Mouse (Mus musculus): ENCODE results near the gene Psmc5. TPM values are rescaled to one million over a fixed set of nuclear protein-coding genes. Genes with fewer than 3 reads are reported as not detected.
"Not testable (repeated sequence)": the region's sequence is repeated elsewhere in the genome, so short reads cannot be mapped to it uniquely, and the experiment has no call there.

The Psmc5 gene
- total and polyA plus RNA-seq, 2 experiments: 37.7 to 65.2 TPM

DNA sequence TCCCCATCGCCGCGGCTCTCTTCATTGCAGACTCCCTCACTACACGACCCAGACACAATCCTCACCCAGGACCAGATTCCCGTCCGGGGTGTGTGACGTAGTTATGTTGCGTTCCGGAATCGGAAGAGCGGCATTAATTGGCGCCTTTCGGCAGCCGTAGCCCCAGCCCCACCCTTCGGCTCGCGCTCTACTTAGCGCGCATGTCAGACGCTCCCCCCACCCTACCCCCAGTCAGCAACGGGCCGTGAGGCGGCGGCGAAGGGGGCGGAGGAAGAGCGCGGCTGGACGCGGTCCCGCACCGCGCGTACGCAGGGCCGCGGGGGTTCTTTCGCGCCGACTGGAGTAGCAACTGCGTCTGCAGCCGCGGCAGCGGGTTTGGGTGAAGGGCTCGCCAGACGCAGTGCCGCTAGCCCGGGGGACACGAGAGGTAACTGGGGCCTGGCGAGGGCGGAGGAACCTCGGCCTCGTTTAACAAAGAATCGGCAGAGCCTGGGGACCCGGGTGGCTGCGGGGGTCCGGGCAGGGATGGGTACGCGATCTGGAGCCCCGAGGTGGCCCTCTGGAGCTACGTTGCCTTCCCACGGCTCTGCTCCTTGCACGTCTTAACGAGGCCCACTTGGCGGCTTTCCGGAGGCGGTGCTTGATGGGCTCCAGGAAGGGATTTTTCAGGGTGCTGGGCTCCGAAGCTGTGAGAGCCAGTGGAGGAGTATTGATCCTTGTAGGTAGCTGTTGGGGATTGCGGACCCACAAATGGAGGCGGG, 39.0 kb upstream of the Psmc5 start, which contains the start of gene Ddx42:
Gene Ddx42, plus strand, starts transcription at position 197 of the 761 bp plus-strand sequence.
- Histone ChIP-seq H3K79me2 (ENCODE audit: control insufficient read depth, insufficient read depth, low read length) (peaks cover 21% of the 10 kb centered on the region), H3K27ac (replicated peaks; ENCODE audit: insufficient read depth, low read depth, low read length) (peak within 1 kb of the TSS; percentile 89), H3K36me3 (ENCODE audit: control insufficient read depth, insufficient read depth, low read length) (peaks cover 1% of the 10 kb centered on the region), H3K27me3 (ENCODE audit: control insufficient read depth, insufficient read depth, low read length) (no peaks in the 10 kb centered on the region), H3K4me1 (ENCODE audit: control insufficient read depth, insufficient read depth, low read length) (peaks cover 17% of the 10 kb centered on the region), H3K4me3 (ENCODE audit: insufficient read depth, low read depth, low read length) (peak within 1 kb of the TSS; percentile 87), H3K9ac (ENCODE audit: low read depth, low read length) (peak within 1 kb of the TSS; percentile 93)
- TF ChIP-seq CTCF (IDR thresholded peaks at IDR 0.05; ENCODE audit: low read depth, low read length) (no peak), POLR2A (IDR thresholded peaks at IDR 0.05; ENCODE audit: extremely low read depth, insufficient read depth, low read length) (no peak)
- WGBS: under 1% methylated on average over 70 of the region's 70 CpGs
- DNase-seq (ENCODE audit: extremely low read depth, low read depth, low spot score): peak; percentile 92

DNA sequence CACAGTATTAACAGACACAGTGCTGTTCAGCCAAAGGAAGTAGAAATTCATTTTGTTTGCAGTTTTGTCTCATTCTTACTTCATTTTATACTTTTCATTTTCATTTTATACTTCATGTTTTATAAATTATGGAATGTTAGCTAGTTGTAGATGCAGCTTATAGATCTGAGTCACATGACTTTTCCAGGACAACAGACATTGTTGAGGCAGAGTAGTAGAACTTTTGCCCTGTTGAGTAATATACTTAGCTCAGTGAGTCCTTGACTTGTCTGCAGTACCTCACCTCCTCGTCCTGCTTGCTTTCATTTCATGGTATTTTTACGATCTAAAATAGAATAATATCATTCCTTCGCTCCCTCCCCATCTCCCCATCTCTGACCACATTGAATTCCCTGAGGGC, 35.4 kb upstream of the Psmc5 start:
- H3K27me3 ChIP-seq (ENCODE audit: control insufficient read depth, insufficient read depth, low read length): no peaks in the 10 kb centered on the region
- H3K9ac ChIP-seq (ENCODE audit: low read depth, low read length): no peak overlapping the region
- H3K4me1 ChIP-seq (ENCODE audit: control insufficient read depth, insufficient read depth, low read length): peaks cover 10% of the 10 kb centered on the region
- peaks cover 26% of the 10 kb centered on the region; the same call in 1 of the 2 replicates for H3K79me2 ChIP-seq (ENCODE audit: control insufficient read depth, insufficient read depth, low read length)
- no peak overlapping the region for H3K4me3 ChIP-seq (ENCODE audit: insufficient read depth, low read depth, low read length)
- peaks cover 14% of the 10 kb centered on the region for H3K36me3 ChIP-seq (ENCODE audit: control insufficient read depth, insufficient read depth, low read length)
- 48% methylated on average over 3 of the region's 3 CpGs for WGBS
- no peak for TF ChIP-seq POLR2A (IDR thresholded peaks at IDR 0.05; ENCODE audit: extremely low read depth, insufficient read depth, low read length)
- no peak for TF ChIP-seq CTCF (IDR thresholded peaks at IDR 0.05; ENCODE audit: low read depth, low read length)
- DNase-seq (ENCODE audit: extremely low read depth, low read depth, low spot score): peak; percentile 71
- H3K27ac ChIP-seq (replicated peaks; ENCODE audit: insufficient read depth, low read depth, low read length): no peak overlapping the region

DNA sequence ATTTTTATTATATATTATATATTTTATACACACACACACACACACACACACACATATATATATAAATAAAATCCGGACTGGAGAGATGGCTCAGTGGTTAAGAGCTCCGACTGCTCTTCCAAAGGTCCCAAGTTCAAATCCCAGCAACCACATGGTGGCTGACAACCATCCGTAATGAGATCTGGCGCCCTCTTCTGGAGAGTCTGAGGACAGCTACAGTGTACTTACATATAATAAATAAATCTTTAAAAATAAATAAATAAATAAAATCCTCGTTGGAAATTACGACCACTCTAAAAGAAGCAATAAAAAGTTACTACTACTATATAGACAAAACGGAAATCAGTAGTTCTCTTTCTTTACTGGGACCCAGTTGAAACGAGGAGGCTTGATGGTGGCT, 22.0 kb upstream of the Psmc5 start:
- 86% methylated on average over 8 of the region's 8 CpGs for WGBS
- not testable (repeated sequence) for H3K27ac ChIP-seq (replicated peaks; ENCODE audit: insufficient read depth, low read depth, low read length); DNase-seq (ENCODE audit: extremely low read depth, low read depth, low spot score); H3K4me1 ChIP-seq (ENCODE audit: control insufficient read depth, insufficient read depth, low read length); H3K79me2 ChIP-seq (ENCODE audit: control insufficient read depth, insufficient read depth, low read length); H3K4me3 ChIP-seq (ENCODE audit: insufficient read depth, low read depth, low read length); H3K27me3 ChIP-seq (ENCODE audit: control insufficient read depth, insufficient read depth, low read length); H3K9ac ChIP-seq (ENCODE audit: low read depth, low read length)
- H3K36me3 ChIP-seq (ENCODE audit: control insufficient read depth, insufficient read depth, low read length): peaks cover 57% of the 10 kb centered on the region

DNA sequence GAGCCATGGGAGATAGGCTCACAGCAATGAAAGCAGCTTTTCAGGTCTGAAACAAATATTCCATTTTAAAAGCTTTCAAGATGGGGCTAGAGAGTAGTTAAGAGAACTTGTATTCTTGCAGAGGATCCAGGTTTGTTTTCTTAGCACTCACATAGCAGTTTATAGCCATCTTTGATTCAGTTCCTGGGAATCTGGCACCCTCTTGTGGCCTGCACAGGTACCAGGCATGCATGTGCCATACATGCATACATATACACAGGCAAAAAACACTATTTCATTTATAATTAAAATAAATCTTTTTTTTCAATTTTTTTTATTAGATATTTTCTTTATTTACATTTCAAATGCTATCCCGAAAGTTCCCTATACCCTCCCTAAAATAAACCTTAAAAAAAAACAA, 9.1 kb upstream of the Psmc5 start:
- Histone ChIP-seq H3K4me3 (ENCODE audit: insufficient read depth, low read depth, low read length) (no peak overlapping the region), H3K27ac (replicated peaks; ENCODE audit: insufficient read depth, low read depth, low read length) (no peak overlapping the region), H3K36me3 (ENCODE audit: control insufficient read depth, insufficient read depth, low read length) (peaks cover 83% of the 10 kb centered on the region), H3K4me1 (ENCODE audit: control insufficient read depth, insufficient read depth, low read length) (peaks cover 9% of the 10 kb centered on the region), H3K27me3 (ENCODE audit: control insufficient read depth, insufficient read depth, low read length) (no peaks in the 10 kb centered on the region), H3K79me2 (ENCODE audit: control insufficient read depth, insufficient read depth, low read length) (no peaks in the 10 kb centered on the region), H3K9ac (ENCODE audit: low read depth, low read length) (no peak overlapping the region)
- peak; percentile 60; the same call in 1 of the 2 replicates for TF ChIP-seq CTCF (IDR thresholded peaks at IDR 0.05; ENCODE audit: low read depth, low read length)
- TF ChIP-seq POLR2A (IDR thresholded peaks at IDR 0.05; ENCODE audit: extremely low read depth, insufficient read depth, low read length): no peak
- WGBS: 96% methylated on average over 1 of the region's 1 CpGs
- no peak for DNase-seq (ENCODE audit: extremely low read depth, low read depth, low spot score)

DNA sequence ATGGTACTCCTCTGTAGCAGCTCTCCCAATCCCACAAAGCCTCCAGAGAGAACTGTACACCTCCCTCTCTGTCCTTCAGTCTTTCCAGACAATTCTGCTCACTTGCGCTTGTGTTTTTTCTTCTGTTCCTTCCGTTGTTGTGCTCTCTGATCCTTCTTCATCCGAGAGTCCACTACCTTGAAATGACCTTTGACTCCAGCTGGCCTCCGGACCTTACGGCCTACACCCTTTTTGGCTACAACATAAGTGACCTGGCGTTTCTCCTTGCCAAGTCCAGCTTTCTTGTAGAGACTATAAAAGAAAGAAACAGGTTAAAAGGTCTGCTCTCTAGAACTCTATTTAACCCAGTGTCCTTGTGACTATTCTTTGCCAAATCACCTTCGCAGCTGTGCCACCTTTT, 6.6 kb upstream of the Psmc5 start:
- no peaks in the 10 kb centered on the region for H3K79me2 ChIP-seq (ENCODE audit: control insufficient read depth, insufficient read depth, low read length)
- peaks cover 9% of the 10 kb centered on the region for H3K4me1 ChIP-seq (ENCODE audit: control insufficient read depth, insufficient read depth, low read length)
- WGBS: 25% methylated on average over 7 of the region's 7 CpGs
- DNase-seq (ENCODE audit: extremely low read depth, low read depth, low spot score): peak; percentile 90
- no peaks in the 10 kb centered on the region for H3K27me3 ChIP-seq (ENCODE audit: control insufficient read depth, insufficient read depth, low read length)
- H3K9ac ChIP-seq (ENCODE audit: low read depth, low read length): no peak overlapping the region
- TF ChIP-seq CTCF (IDR thresholded peaks at IDR 0.05; ENCODE audit: low read depth, low read length) (no peak), POLR2A (IDR thresholded peaks at IDR 0.05; ENCODE audit: extremely low read depth, insufficient read depth, low read length) (no peak)
- H3K36me3 ChIP-seq (ENCODE audit: control insufficient read depth, insufficient read depth, low read length): peaks cover 72% of the 10 kb centered on the region
- no peak overlapping the region for H3K4me3 ChIP-seq (ENCODE audit: insufficient read depth, low read depth, low read length)
- peak overlapping the region; percentile 60 for H3K27ac ChIP-seq (replicated peaks; ENCODE audit: insufficient read depth, low read depth, low read length)

DNA sequence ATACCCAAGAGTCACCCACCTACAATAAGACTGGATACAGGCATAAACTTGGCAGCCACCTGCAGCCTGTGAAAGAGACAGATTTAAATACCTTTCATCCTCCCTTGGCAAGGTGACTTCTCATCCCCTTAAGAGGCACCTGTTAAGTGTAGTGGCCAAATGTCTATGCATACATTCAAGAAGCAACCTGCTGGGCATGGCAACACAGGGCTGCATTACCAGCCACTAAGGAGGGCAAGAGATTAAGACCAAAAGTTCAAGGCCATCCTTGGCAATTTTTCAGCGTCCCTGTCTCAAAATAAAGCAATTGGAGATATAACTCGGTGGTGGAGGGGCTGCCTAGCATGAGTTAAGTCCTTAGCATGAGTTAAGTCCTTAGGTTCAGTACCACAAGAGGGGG, 1.2 kb upstream of the Psmc5 start:
- Histone ChIP-seq H3K27ac (replicated peaks; ENCODE audit: insufficient read depth, low read depth, low read length) (0 out of 2 replicates have a peak overlapping the region, but pooled peaks have one; percentile 16), H3K4me3 (ENCODE audit: insufficient read depth, low read depth, low read length) (peak overlapping the region; percentile 64; the same call in 1 of the 2 replicates), H3K9ac (ENCODE audit: low read depth, low read length) (peak overlapping the region; percentile 26; the same call in 1 of the 2 replicates), H3K4me1 (ENCODE audit: control insufficient read depth, insufficient read depth, low read length) (peaks cover 8% of the 10 kb centered on the region), H3K79me2 (ENCODE audit: control insufficient read depth, insufficient read depth, low read length) (peaks cover 16% of the 10 kb centered on the region; the same call in 1 of the 2 replicates), H3K27me3 (ENCODE audit: control insufficient read depth, insufficient read depth, low read length) (no peaks in the 10 kb centered on the region), H3K36me3 (ENCODE audit: control insufficient read depth, insufficient read depth, low read length) (peaks cover 37% of the 10 kb centered on the region)
- DNase-seq (ENCODE audit: extremely low read depth, low read depth, low spot score): no peak
- WGBS: 3% methylated on average over 2 of the region's 2 CpGs
- TF ChIP-seq POLR2A (IDR thresholded peaks at IDR 0.05; ENCODE audit: extremely low read depth, insufficient read depth, low read length): no peak
- TF ChIP-seq CTCF (IDR thresholded peaks at IDR 0.05; ENCODE audit: low read depth, low read length): no peak
